Mouse (Mus musculus) retina, adult 2 months (tissue): Measurements from ENCODE around the gene Armc9.

Source experiments
- DNase-seq: peaks from one replicate; pipeline ENCODE4 v3.0.0-alpha.2; 2012; ENCODE audit warnings: low read depth, low spot score

Gene Armc9

GRCm38 (mm10) chr1:86154133-86154823 lies at the start of gene Armc9:
TSS of gene Armc9 (plus strand) at chr1:86154780.
- DNase-seq: peak; percentile 88

GRCm38 (mm10) chr1:86105054-86105453 lies 49.5 kb upstream of the Armc9 start:
- no peak for DNase-seq

DNA sequence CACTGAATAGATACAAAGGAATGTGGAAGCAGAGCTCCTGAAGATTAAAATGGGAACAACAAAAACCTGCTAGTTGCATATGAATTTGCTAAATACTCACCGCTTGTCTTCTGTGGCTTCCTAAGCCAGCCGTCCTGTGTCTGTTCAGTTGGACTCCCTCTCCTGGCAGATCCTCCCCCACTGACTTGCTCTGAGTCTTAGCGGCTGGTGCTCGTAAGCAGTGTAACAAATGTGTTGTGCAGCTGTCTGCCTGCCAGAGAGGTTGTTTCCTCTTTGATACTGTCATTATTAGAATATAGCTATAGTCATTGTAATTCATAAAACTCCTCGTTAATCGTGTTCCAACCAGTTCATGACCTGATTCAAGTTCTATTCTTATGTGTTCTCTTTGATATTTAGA lies 42.8 kb upstream of the Armc9 start, which contains the start of gene Htr2b:
TSS of gene Htr2b (minus strand) at position 192 of the 400 bp plus-strand sequence.
- no peak for DNase-seq

DNA sequence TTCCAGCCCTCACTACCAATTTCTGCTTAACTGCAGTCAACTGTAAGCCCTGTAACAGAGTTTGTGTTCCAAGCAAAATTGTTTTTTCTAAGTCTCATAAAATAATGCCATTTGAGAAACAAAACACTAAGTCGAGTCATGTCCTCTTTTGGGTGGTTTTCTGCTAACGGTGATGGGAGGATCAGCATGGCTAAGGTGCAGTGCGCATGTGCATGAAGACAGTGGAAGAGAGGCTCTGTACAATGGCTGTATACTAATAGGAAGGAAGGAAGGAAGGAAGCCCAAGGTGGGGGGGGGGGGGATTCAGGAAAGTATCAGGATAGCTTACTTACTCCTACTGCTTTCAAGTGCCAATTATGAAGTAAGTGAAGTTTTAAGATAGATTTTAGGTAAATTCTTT lies 40.4 kb upstream of the Armc9 start:
- no peak for DNase-seq

- DNase-seq: no peak
Measured at GRCm38 (mm10) chr1:86119549-86119948, 35.0 kb upstream of the Armc9 start.

- DNase-seq: no peak
Measured at GRCm38 (mm10) chr1:86126036-86126435, 28.5 kb upstream of the Armc9 start.

DNA sequence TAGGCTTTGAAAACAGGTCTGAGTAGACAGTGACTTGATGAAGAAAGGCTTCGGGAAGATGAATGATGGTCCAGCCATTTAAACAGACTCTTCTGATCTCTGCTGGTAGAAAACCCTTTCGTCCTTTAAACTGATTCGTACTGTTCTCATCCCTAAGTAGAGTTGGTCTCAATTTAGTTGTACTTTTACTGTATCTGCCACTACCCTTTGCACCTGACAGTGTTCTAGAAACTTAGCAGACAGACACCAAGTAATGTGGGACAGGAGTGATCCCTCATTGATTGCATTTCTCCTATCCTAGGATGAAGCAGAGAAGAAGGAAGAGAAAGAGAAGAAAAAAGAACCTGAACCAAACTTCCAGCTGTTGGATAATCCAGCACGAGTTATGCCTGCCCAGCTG lies 21.2 kb upstream of the Armc9 start, which contains the start of gene Gm21972:
TSS of gene Gm21972 (plus strand) at position 301 of the 400 bp plus-strand sequence.
- DNase-seq: no peak

DNA sequence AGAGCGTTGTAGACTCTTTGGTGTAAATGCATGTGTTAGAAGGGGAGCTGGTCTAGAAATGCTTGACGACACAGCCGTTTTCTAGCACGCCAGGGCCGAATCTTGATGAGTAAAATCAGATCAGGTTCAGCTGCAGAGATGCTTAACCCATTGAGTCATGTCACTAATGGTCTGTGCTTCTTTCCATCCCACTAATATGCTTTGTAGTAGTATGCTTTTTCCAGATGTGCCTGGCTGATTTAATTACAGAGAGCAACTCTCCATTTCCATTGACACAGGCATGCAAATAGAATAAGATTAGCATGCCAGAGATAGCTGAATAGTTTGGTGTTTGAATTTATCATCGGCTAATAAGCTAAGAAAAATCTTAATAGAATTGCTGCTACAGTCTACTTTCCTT lies 19.3 kb upstream of the Armc9 start:
- DNase-seq: no peak

DNA sequence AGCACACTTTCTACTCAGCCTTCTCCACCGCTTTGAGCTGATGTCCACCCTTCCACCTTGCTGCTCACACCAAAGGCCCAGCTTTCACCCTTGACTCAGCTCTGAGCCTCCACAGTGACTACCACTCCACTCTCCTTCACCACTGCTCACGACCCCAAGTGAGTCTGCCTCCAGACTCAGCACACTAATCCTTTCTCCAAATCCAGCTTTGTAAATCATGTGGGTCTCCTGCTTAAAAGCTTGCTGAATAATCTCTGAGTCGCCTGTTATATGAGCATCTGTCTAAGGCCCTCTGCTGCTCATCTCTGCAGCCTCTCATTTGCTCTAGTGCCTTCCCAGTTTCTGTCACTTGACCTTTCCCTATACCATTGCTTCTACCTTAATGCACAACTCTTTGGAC lies 13.5 kb upstream of the Armc9 start:
- DNase-seq: peak; percentile 32

GRCm38 (mm10) chr1:86143165-86143564 lies 11.4 kb upstream of the Armc9 start:
- no peak for DNase-seq

DNA sequence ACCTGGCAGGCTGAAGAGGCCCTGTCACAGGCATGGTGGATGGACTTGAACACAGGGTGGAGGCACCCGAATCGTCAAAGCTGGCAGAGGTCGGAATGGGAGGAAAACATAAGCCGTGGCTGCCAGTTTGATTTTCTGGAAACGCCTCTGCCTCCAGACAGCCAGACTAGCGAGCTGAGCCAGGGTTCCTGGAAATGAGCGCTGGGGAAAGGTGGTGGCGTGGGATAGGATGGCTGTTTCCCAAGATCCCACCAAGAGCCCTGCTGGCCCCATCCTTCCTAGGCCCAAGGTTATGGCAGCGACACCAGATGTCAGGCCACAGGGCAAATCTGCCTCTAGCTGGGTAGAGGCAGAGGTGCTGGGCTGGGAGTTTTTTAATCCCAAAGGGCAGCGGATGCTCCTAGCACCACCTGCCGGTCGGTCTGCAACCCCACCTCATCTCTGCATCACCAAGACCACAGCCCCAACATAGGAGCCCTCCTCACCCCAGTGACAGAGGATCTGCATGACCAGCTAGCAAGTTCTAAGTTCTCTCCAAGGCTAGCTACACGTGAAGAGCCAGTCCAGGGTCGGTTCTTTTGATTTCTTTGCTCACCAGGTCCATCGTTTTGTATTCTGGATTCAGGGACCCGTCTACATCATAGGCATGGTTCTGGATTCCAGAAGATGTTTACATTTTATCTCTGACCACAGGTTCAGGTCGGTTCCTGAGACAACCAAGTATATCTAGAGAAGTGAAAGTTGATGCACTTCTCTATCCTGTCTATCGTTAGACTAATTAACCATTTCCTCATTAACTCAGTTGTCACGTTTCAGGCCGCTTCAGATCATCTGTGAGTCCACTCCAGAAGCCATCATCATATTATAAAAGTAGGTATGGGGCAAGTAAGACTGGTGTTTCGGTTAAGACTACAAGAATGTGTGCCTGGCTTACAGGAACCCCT lies 10.3 kb upstream of the Armc9 start:
- DNase-seq: no peak

DNA sequence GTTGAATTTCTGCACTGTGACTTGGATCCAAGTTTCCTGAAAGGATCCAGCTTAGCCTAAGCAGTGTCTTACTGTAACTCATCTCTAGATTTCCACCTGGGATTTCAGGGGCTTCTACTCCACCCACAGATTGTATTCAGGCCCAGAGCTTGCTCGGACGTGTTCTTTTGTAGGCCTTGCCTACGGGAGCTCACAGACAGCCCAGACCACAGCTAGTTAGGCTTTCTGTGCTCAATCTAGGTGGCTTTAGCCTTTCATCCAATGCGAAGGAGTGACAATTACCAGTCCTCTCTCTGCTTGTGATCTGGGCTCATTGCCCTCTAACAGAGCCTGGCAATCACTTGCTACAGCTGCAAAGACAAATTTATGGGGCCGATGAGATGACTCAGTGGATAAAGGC lies 8.3 kb upstream of the Armc9 start:
- DNase-seq: no peak

- DNase-seq: no peak
Measured at GRCm38 (mm10) chr1:86147557-86147956, 7.0 kb upstream of the Armc9 start.

DNA sequence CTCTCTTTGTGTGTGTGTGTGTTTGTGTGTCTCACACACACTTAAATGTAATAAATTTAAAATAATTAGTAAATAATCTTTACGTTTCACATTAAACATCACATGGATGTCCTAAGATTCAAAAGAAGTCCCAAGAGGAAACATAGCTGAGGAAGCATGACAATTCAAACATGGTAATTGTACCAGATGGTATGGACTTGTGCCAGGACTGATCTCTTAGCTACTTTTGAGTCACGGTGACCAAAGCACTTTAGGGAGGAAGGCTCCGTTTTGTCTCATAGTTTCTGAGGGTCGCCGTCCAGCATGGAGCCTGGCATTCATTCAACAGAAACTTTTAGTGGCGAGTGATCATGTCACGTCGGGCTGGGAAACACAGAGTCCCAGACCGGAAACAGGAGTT lies 6.4 kb upstream of the Armc9 start:
- no peak for DNase-seq

- no peak for DNase-seq
Measured at GRCm38 (mm10) chr1:86150929-86151328, 3.7 kb upstream of the Armc9 start.

GRCm38 (mm10) chr1:86151376-86151775 lies 3.2 kb upstream of the Armc9 start:
- DNase-seq: no peak

DNA sequence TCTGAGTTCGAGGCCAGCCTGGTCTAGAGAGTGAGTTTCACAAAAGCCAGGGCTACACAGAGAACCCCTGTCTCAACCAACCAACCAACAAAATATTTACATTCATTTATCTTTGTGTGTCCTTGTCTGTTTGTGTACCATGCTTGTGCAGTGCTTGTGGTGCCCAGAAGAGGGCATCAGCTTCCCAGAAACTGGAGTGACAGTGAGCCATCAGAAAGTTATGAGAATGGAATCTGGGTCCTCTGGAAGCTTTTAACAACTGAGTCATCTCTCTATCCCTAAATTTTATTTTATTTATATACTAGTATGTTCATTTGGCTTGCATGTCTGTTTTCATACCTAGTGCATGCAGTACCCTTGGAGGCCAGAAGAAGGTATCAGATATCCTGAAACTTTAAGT lies 2.0 kb upstream of the Armc9 start:
- no peak for DNase-seq

DNA sequence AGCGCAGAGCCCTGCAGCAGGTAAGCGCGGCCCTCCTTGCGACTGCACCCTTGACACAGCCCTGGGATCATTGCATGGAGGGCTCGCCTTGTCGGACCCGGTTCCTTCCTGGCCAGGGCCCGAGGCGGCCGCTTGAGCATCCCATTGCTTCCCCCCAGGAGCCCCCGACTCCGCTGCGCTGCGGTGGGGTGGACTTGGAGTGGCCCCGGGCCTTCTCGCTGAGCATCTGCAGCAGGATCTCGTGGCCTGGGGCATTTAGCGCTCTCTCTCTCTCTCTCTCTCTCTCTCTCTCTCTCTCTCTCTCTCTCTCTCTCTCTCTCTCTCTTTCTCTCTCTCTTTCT lies 214 bp downstream of the Armc9 start:
- no peak for DNase-seq

DNA sequence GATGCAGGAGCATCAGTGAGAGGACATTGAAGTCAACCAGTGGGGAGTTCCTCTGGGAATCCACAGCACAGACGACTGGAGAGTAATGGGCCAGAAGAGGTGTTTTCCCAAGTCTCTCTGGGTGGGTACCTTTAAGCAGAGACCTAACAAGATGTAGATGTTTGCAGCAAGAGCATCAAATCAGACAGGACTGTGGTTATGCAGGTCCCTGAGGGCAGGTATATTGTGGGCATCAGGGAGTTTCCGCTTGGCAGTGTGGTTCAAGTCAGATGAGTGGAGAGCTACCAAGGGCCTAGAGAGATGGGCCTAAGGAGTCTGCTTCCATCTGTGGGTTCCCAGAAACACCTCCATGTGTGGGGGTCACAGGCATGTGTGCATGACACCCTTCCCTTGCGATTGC lies 1.5 kb downstream of the Armc9 start:
- no peak for DNase-seq

- no peak for DNase-seq
Measured at GRCm38 (mm10) chr1:86156595-86156994, 2.0 kb downstream of the Armc9 start.

- DNase-seq: no peak
Measured at GRCm38 (mm10) chr1:86160059-86160458, 5.5 kb downstream of the Armc9 start.

DNA sequence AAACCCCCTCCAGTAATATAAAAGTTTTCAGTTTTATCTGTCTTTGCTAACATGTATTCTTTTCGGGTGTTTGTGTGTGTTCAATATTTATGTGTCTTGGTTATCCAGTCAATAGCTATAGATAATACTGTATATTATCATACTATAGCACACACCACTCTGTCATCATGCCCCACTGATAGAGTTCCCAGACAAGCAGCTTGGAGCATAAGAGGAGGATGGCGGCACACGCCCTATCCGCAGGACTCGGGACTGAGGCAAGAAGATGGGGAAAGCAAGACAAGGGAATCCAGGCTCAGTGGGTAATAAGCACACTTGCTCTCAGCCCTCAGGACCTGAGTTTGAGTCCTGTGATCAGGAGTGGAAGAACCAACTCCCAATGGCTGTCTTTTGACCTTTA lies 5.9 kb downstream of the Armc9 start:
- DNase-seq: no peak

DNA sequence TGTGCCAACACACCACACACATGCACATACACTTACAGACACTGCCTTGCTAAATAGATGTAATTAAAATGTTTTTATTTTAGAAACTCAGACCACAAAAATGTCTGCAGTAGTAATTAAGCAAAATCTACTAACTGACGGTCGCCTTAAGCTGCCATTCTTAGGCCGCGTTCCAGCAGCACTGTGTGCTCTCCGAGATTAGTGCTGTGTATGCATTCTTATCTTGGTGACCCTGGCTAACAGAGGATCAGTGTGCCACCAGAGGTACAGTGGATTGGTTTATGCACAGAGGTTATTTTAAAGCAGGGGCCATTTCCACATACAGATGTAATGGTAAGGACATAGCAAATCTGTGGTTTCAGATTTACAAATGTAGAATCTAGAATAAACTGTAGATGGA lies 6.5 kb downstream of the Armc9 start:
- DNase-seq: no peak
